ENCODE assay signal across 16 mouse cellular contexts in the genomic region with DNA sequence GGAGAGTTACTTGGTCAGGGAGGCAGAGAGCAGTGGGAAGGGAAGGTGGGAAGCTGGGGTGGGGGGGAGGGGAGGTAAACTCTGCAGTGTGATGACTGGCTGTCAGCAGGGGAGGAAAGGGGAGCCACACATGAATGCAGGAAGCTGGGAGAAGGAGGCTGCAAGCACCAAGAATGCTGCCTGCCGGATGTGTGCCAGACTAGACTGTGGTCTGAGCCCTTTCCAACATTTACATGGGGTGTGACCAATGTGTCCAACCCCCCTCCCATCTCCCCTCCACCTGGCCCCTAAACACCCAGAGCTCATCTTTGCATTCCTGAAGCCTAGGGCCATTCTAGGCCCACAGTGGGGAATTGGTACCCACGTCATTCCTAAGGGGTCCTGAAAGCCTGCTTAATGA. TPM values are rescaled to one million over a fixed set of nuclear protein-coding genes. Genes with fewer than 3 reads are reported as not detected.
DNase-seq lines count a peak whose midpoint lies in the region; ATAC-seq and TF ChIP-seq lines count a peak whose summit lies in the region.
"Had no signal": no experiment of that assay in that cellular context is flagged by ENCODE, and none has a peak within 500 bp of the region (broad histone marks: within the 10 kb centered on the region; RNA-seq: fewer than 3 reads in every experiment).

No protein-coding gene starts in this region.

- 0 out of 2 replicates have a peak, but pooled peaks cover 5% of the 10 kb centered on the region for H3K36me3 ChIP-seq in heart, embryonic 16.5 days (ENCODE audit: control insufficient read depth, insufficient read depth)
- H3K36me3 ChIP-seq in ES-Bruce4 (ENCODE audit: control insufficient read depth, insufficient read depth, low read length, poor library complexity, severe bottlenecking) = no peaks in the 10 kb centered on the region
- H3K36me3 ChIP-seq in embryonic facial prominence, embryonic 13.5 days = peaks cover 57% of the 10 kb centered on the region

- TF ChIP-seq EP300 in ES-Bruce4 (IDR thresholded peaks at IDR 0.05; ENCODE audit: insufficient read depth, low read depth, low read length) = 0 out of 2 replicates have a peak, but pooled peaks have one; percentile 49

- H3K27me3 ChIP-seq in heart, embryonic 16.5 days (ENCODE audit: control insufficient read depth, insufficient read depth, low read length) = no peaks in the 10 kb centered on the region
- no peaks in the 10 kb centered on the region for H3K27me3 ChIP-seq in ES-Bruce4 (ENCODE audit: control insufficient read depth, insufficient read depth, low read length, poor library complexity, severe bottlenecking)
- H3K27me3 ChIP-seq in embryonic facial prominence, embryonic 13.5 days = 0 out of 2 replicates have a peak, but pooled peaks cover under 1% of the 10 kb centered on the region
- H3K27me3 ChIP-seq: CH12.LX; neural tube, embryonic 13.5 days; stomach, embryonic 15.5 days had no signal

- no peak overlapping the region for H3K27ac ChIP-seq in heart, embryonic 16.5 days (ENCODE audit: low read length)
- H3K27ac ChIP-seq in ES-Bruce4 (ENCODE audit: insufficient read depth, low read length) = no peak overlapping the region
- H3K27ac ChIP-seq in embryonic facial prominence, embryonic 13.5 days = 0 out of 2 replicates have a peak overlapping the region, but pooled peaks have one; percentile 48
- H3K27ac ChIP-seq: layer of hippocampus, adult 2 months; neural tube, embryonic 13.5 days; stomach, embryonic 15.5 days had no signal

- no peaks in the 10 kb centered on the region for H3K9me3 ChIP-seq in heart, embryonic 16.5 days (replicated peaks; ENCODE audit: control insufficient read depth, low read length)
- no peaks in the 10 kb centered on the region for H3K9me3 ChIP-seq in ES-Bruce4 (replicated peaks; ENCODE audit: control insufficient read depth, insufficient read depth, low read length, poor library complexity, severe bottlenecking)
- H3K9me3 ChIP-seq in embryonic facial prominence, embryonic 13.5 days = no peaks in the 10 kb centered on the region
- H3K9me3 ChIP-seq: neural tube, embryonic 13.5 days; stomach, embryonic 15.5 days had no signal

- TF ChIP-seq POLR2A in ES-Bruce4 (IDR thresholded peaks at IDR 0.05; ENCODE audit: insufficient read depth, low read length) = no peak

- WGBS in heart, embryonic 16.5 days = 33% methylated on average over 2 of the region's 2 CpGs
- 27% methylated on average over 2 of the region's 2 CpGs for WGBS in embryonic facial prominence, embryonic 13.5 days

- no peak for DNase-seq in heart, postnatal 36 days
- peak; percentile 29 for DNase-seq in 3T3-L1 (ENCODE audit: low read depth, low spot score)
- no peak for DNase-seq in spleen, postnatal 10 days (ENCODE audit: low spot score in 2 of 2)
- DNase-seq in frontal cortex, postnatal 36 days (ENCODE audit: low spot score in 2 of 2) = no peak
- no peak for DNase-seq in thymus, postnatal 36 days

- no peak overlapping the region for H3K4me2 ChIP-seq in heart, embryonic 16.5 days (ENCODE audit: low read depth, low read length)
- no peak overlapping the region for H3K4me2 ChIP-seq in embryonic facial prominence, embryonic 13.5 days
- H3K4me2 ChIP-seq: liver, embryonic 11.5 days; midbrain, embryonic 11.5 days; neural tube, embryonic 13.5 days; stomach, embryonic 15.5 days had no signal

- no peak for TF ChIP-seq CTCF in ES-Bruce4 (IDR thresholded peaks at IDR 0.05; ENCODE audit: low read depth, low read length)

- no peak overlapping the region for H3K9ac ChIP-seq in heart, embryonic 16.5 days (ENCODE audit: low read length)
- H3K9ac ChIP-seq in ES-Bruce4 (ENCODE audit: low read depth, poor library complexity, severe bottlenecking) = no peak overlapping the region
- no peak overlapping the region for H3K9ac ChIP-seq in embryonic facial prominence, embryonic 13.5 days
- H3K9ac ChIP-seq: neural tube, embryonic 13.5 days; stomach, embryonic 15.5 days had no signal

- 0 out of 2 replicates have a peak, but pooled peaks have one; percentile 6 for ATAC-seq in heart, embryonic 16.5 days (replicated peaks; ENCODE audit: extremely low read depth, insufficient read depth, low FRiP score)
- no peak for ATAC-seq in embryonic facial prominence, embryonic 13.5 days (ENCODE audit: insufficient number of reproducible peaks, insufficient read depth, low FRiP score, low TSS enrichment, low read depth)

- intact Hi-C loops in heart, postnatal 36 days (cut with DNase I) = no loop called here

- H3K4me3 ChIP-seq in heart, embryonic 16.5 days (ENCODE audit: low read length) = no peak overlapping the region
- H3K4me3 ChIP-seq in ES-Bruce4 (ENCODE audit: low read depth, low read length) = no peak overlapping the region
- H3K4me3 ChIP-seq in embryonic facial prominence, embryonic 13.5 days = no peak overlapping the region
- H3K4me3 ChIP-seq: erythroblast, embryonic 14.5 days; layer of hippocampus, adult 2 months; neural tube, embryonic 13.5 days; stomach, embryonic 15.5 days had no signal

- peaks cover 13% of the 10 kb centered on the region; the same call in 1 of the 2 replicates for H3K4me1 ChIP-seq in heart, embryonic 16.5 days (ENCODE audit: control insufficient read depth, insufficient read depth, low read length)
- H3K4me1 ChIP-seq in ES-Bruce4 (ENCODE audit: control insufficient read depth, insufficient read depth, low read length) = peaks cover 3% of the 10 kb centered on the region
- peaks cover 28% of the 10 kb centered on the region for H3K4me1 ChIP-seq in embryonic facial prominence, embryonic 13.5 days

RNA-seq across cellular contexts. Expression of a gene that starts 9.7 kb away (rescaled TPM):
- polyA plus RNA-seq in heart, embryonic 16.5 days (2015; fragmentation: Nextera tagmentation; extraction: Ambion mirVana) = 38.7 and 40.0 TPM in 2 replicates
- total RNA-seq in heart, postnatal 36 days (2021) = 10 to 100 TPM; 43.3 to 45.7 TPM
- polyA plus RNA-seq in ES-Bruce4 (2011; ENCODE audit: insufficient read depth, insufficient read length, low read depth, missing spikeins) = 14.4 and 19.0 TPM in 2 replicates
- 18.7 and 23.1 TPM in 2 replicates for polyA plus RNA-seq in embryonic facial prominence, embryonic 13.5 days (2015; fragmentation: Nextera tagmentation; extraction: Ambion mirVana)

RNA-seq across cellular contexts. Expression of a gene that starts 15.7 kb away (rescaled TPM):
- polyA plus RNA-seq in heart, embryonic 16.5 days (2015; fragmentation: Nextera tagmentation; extraction: Ambion mirVana) = 26.3 and 31.3 TPM in 2 replicates
- total RNA-seq in heart, postnatal 36 days (2021) = 10 to 100 TPM; 14.5 to 14.9 TPM
- 6.8 and 9.2 TPM in 2 replicates for polyA plus RNA-seq in ES-Bruce4 (2011; ENCODE audit: insufficient read depth, insufficient read length, low read depth, missing spikeins)
- polyA plus RNA-seq in embryonic facial prominence, embryonic 13.5 days (2015; fragmentation: Nextera tagmentation; extraction: Ambion mirVana) = 52.2 and 53.3 TPM in 2 replicates

RNA-seq across cellular contexts. Expression of a gene that starts 37.5 kb away (rescaled TPM):
- 0.24 and 0.25 TPM in 2 replicates for polyA plus RNA-seq in heart, embryonic 16.5 days (2015; fragmentation: Nextera tagmentation; extraction: Ambion mirVana)
- total RNA-seq in heart, postnatal 36 days (2021) = not detected
- 0.54 and 0.61 TPM in 2 replicates for polyA plus RNA-seq in ES-Bruce4 (2011; ENCODE audit: insufficient read depth, insufficient read length, low read depth, missing spikeins)
- 0.87 and 1.1 TPM in 2 replicates for polyA plus RNA-seq in embryonic facial prominence, embryonic 13.5 days (2015; fragmentation: Nextera tagmentation; extraction: Ambion mirVana)
- total RNA-seq: CH12.LX; layer of hippocampus, adult 2 months; left cerebral cortex, adult 8-10 months had no signal
- polyA plus RNA-seq: erythroblast, embryonic 14.5 days had no signal
